Mouse (Mus musculus) liver, embryonic 14.5 days (tissue): ENCODE data around the gene Tmem200b.

Experiments
- CTCF ChIP-seq: IDR thresholded peaks from 2 replicates; pipeline ENCODE4 v1.5.1; 2016; ENCODE audit warnings: antibody characterized with exemption, low read depth, control low read depth
- EP300 ChIP-seq: IDR thresholded peaks from 2 replicates; pipeline ENCODE4 v1.6.1; 2016; ENCODE audit warnings: antibody characterized with exemption, low read depth

- TF ChIP-seq EP300 (no peak), CTCF (no peak)
Observed at GRCm38 (mm10) chr4:131924096-131924810, 2.7 kb downstream of the Tmem200b start.
